Mouse (Mus musculus) ES-Bruce4 (cell line): Measurements from ENCODE around the gene Slc35e4.

Experiments
- CTCF ChIP-seq: IDR thresholded peaks from one replicate; pipeline ENCODE4 v1.8.1; 2011; ENCODE audit warnings: low read depth, low read length
- EP300 ChIP-seq: IDR thresholded peaks from 2 replicates; pipeline ENCODE4 v1.6.1; 2011; ENCODE audit warnings: low read depth, low read length; ENCODE audit not compliant: insufficient read depth
- POLR2A ChIP-seq: IDR thresholded peaks from one replicate; pipeline ENCODE4 v1.8.1; 2011; ENCODE audit warnings: low read length; ENCODE audit not compliant: insufficient read depth

DNA sequence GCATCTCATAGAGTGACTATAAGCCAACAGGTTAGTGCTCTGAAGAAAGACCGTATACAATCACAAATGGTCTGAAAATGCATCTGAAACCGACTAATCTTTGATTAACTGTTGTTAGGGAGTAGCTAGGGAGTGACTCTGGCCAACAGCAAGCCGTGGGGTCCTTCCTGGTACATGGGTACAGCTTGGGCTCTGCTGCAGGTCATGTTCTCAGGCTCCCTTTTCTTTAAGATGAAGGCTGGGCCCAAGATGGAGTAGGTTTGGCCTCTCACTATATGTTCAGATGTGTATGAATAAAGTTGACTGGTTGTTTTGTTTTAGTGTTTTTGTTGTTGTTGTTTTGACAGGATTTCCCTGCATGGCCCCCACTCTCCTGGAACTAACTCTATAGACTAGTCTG lies 47.3 kb upstream of the Slc35e4 start:
- TF ChIP-seq CTCF = no peak
- no peak for TF ChIP-seq POLR2A
- no peak for TF ChIP-seq EP300
